Mouse (Mus musculus): ENCODE results near the gene Gosr1.

GRCm38 (mm10) chr11:76773811-76774210, 10.4 kb upstream of the Gosr1 start:
- TF ChIP-seq CTCF (IDR thresholded peaks at IDR 0.05; ENCODE audit: low read depth) (no peak), EP300 (IDR thresholded peaks at IDR 0.05; ENCODE audit: low read depth) (no peak)
